Mouse (Mus musculus) G1E (cell line): ENCODE measurements around the gene Crabp2. TPM values are rescaled to one million over a fixed set of nuclear protein-coding genes. Genes with fewer than 3 reads are reported as not detected.

ENCODE experiments used
- ATAC-seq: 2 replicates; pipeline ENCODE4 v1.8.0; 2016; ENCODE audit warnings: mild to moderate bottlenecking; ENCODE audit not compliant: insufficient number of reproducible peaks, poor library complexity, low FRiP score, severe bottlenecking; ENCODE audit errors: extremely low read depth
- DNase-seq: peaks from one replicate; pipeline ENCODE4 v3.0.0; 2012; ENCODE audit warnings: low spot score
- H3K27me3 ChIP-seq: 2 replicates; pipeline ENCODE4 v1.6.1; 2012; ENCODE audit warnings: mild to moderate bottlenecking, low read length, inconsistent platforms; ENCODE audit not compliant: insufficient read depth
- H3K36me3 ChIP-seq: replicated peaks from 2 replicates; pipeline ENCODE3; 2012; ENCODE audit warnings: mild to moderate bottlenecking, inconsistent platforms
- H3K4me1 ChIP-seq: 2 replicates; pipeline ENCODE4 v1.6.1; 2012; ENCODE audit warnings: low read depth, low read length, inconsistent platforms, mixed read lengths; ENCODE audit not compliant: insufficient read depth
- H3K4me3 ChIP-seq: 2 replicates; pipeline ENCODE4 v1.5.1; 2012; ENCODE audit warnings: low read depth, mild to moderate bottlenecking, inconsistent platforms, low read length, moderate library complexity, mixed read lengths
- H3K9me3 ChIP-seq: replicated peaks from 2 replicates; pipeline ENCODE4 v1.6.1; 2012; ENCODE audit warnings: inconsistent platforms
- CTCF ChIP-seq: IDR thresholded peaks from 2 replicates; pipeline ENCODE4 v1.5.1; 2012; ENCODE audit warnings: low read depth, low read length, inconsistent platforms, mixed read lengths
- GATA1 ChIP-seq: IDR thresholded peaks from 2 replicates; pipeline ENCODE4 v1.6.1; 2012; ENCODE audit warnings: borderline replicate concordance, low read length, inconsistent platforms, mixed read lengths
- GATA2 ChIP-seq: IDR thresholded peaks from 2 replicates; pipeline ENCODE4 v1.6.1; 2012; ENCODE audit warnings: low read depth, low read length, inconsistent platforms, borderline replicate concordance
- POLR2AphosphoS5 ChIP-seq: IDR thresholded peaks from 2 replicates; pipeline ENCODE4 v1.6.1; 2012; ENCODE audit warnings: low read depth, low read length, inconsistent platforms; ENCODE audit not compliant: insufficient replicate concordance
- TAL1 ChIP-seq: conservative IDR thresholded peaks from 2 replicates; pipeline ENCODE4 v1.6.1; 2012; ENCODE audit warnings: low read depth, low read length, inconsistent platforms, mixed read lengths
- polyA plus RNA-seq: library from polyadenylated mRNA; stranded (reverse); fragments of >175 nt; gene quantifications from 2 replicates; pipeline ENCODE4 v1.2.3, GENCODE M21; 2012
- total RNA-seq, 2 experiments: library from RNA; stranded (forward) in 1 of 2; stranded (reverse) in 1 of 2; fragments of 200-1000 nt in 1 of 2; fragments of >200 nt in 1 of 2; fragmentation: Nextera tagmentation in 1 of 2; gene quantifications; 2 replicates each; pipeline ENCODE4 v1.2.3; 2014 to 2017

The Crabp2 gene
- total and polyA plus RNA-seq, 3 experiments: 0.38 TPM; not detected in 2

DNA sequence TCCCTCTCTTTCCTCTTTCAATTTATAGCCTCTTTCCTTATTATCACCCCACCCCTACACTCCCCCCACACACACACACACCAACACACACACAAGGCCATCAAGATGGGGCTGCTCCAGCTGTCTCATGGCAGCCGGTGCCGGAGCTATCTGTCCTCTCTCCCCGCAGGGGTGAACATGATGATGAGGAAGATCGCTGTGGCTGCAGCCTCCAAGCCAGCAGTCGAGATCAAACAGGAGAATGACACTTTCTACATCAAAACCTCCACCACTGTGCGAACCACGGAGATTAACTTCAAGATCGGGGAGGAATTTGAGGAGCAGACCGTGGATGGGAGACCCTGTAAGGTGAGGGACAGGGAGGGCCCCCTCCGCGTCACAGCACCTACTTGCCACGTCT lies 3.5 kb downstream of the Crabp2 start:
- no peak overlapping the region for H3K4me3 ChIP-seq
- peaks cover 84% of the 10 kb centered on the region for H3K27me3 ChIP-seq
- H3K9me3 ChIP-seq: no peaks in the 10 kb centered on the region
- H3K36me3 ChIP-seq: no peaks in the 10 kb centered on the region
- peaks cover 14% of the 10 kb centered on the region for H3K4me1 ChIP-seq
- no peak for ATAC-seq
- TF ChIP-seq CTCF (no peak), TAL1 (no peak), POLR2AphosphoS5 (no peak), GATA1 (no peak), GATA2 (no peak)
- no peak for DNase-seq

DNA sequence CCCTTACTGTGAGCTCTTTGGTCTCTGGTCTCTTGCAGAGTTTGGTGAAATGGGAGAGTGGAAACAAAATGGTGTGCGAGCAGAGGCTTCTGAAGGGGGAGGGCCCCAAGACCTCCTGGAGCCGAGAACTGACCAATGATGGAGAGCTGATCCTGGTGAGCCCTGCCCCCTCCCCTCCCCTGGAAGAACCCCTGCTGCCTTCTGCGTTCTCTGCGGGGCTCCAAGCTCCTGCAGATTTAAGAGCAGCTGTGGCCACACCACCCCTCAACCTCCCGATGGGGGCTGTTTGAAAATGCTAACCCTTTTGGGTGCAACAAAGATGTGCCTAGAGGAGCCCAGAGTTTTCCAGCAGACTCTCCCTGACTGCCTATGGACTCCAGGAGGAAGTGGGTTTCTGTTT lies 4.0 kb downstream of the Crabp2 start:
- DNase-seq (no peak), ATAC-seq (no peak)
- TF ChIP-seq GATA1: no peak
- no peak for TF ChIP-seq CTCF
- no peak for TF ChIP-seq GATA2
- TF ChIP-seq POLR2AphosphoS5: no peak
- TF ChIP-seq TAL1: no peak
- H3K4me3 ChIP-seq: no peak overlapping the region
- H3K36me3 ChIP-seq: no peaks in the 10 kb centered on the region
- H3K4me1 ChIP-seq: peaks cover 11% of the 10 kb centered on the region
- peaks cover 83% of the 10 kb centered on the region for H3K27me3 ChIP-seq
- H3K9me3 ChIP-seq: no peaks in the 10 kb centered on the region

DNA sequence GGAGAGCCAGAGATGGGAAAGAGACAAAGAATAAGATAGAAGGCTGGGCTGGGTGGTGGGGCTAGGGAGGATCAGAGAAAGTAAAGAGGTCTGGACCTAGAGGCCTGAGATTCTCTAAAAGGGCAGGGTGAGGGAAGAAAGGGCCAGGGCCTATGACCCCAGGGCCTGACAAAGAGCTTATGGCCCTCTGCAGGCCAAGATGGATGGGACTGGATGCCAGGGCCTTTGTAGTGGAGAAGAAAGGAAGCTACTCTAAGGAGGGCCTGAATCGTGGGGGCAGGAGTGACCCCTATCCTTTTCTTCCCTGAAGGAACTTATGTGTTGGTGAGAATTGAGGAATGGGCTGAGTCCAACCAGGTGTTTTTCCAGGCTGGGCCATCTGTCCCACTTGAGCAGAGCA lies 9.6 kb downstream of the Crabp2 start:
- TF ChIP-seq GATA2 (no peak), CTCF (no peak), POLR2AphosphoS5 (no peak), TAL1 (no peak), GATA1 (no peak)
- H3K27me3 ChIP-seq: peaks cover 72% of the 10 kb centered on the region
- no peaks in the 10 kb centered on the region for H3K36me3 ChIP-seq
- no peak for ATAC-seq
- no peaks in the 10 kb centered on the region for H3K9me3 ChIP-seq
- no peak for DNase-seq
- H3K4me1 ChIP-seq: peaks cover 6% of the 10 kb centered on the region
- no peak overlapping the region for H3K4me3 ChIP-seq

DNA sequence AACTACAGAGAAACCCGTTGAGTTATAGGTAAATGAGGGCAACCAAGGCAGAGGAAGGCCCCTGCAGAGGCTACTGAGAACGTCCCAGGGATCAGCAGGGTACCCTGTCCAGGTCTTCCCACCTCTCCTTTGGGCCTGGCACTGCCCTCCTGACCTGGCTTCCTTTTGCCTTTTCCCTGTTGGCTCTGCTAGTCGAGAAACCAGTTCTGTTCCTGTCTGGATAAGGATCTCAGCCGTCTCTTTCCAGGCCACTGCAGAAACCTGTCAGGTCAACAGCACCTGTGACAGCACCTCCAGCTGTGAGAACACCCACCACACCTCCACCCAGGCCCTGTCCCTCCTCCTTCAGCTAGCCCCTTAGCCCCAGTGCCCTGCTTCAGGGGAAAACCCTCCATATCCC lies 10.0 kb downstream of the Crabp2 start:
- H3K27me3 ChIP-seq: peaks cover 71% of the 10 kb centered on the region
- TF ChIP-seq TAL1 (no peak), GATA1 (no peak), CTCF (no peak)
- H3K4me1 ChIP-seq: peaks cover 6% of the 10 kb centered on the region
- ATAC-seq: no peak
- no peak for DNase-seq
- no peak overlapping the region for H3K4me3 ChIP-seq
- H3K9me3 ChIP-seq: no peaks in the 10 kb centered on the region
- no peaks in the 10 kb centered on the region for H3K36me3 ChIP-seq

DNA sequence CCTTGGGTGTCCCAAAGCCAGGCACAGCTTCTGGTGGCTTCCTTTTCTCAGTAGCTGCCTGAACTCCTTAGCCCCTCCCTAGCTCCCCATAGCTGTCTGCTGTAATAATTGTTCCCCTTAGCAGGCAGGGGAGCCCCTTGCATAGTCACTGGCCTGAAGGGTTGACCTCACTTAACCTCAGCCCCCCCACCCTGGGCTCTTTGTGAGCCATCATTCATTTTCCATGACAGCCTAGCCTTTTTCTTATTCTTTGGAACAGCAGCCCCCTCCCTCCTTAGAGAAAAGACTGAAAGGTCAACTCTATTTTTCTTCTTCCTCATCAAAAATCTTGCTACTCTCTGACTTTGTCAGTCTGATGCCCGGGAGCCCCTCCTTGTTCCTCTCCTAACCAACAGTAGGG lies 10.5 kb downstream of the Crabp2 start:
- TF ChIP-seq GATA1 (no peak), GATA2 (no peak), POLR2AphosphoS5 (no peak), CTCF (no peak), TAL1 (no peak)
- Histone ChIP-seq H3K36me3 (no peaks in the 10 kb centered on the region), H3K4me3 (no peak overlapping the region), H3K4me1 (peaks cover 6% of the 10 kb centered on the region), H3K9me3 (no peaks in the 10 kb centered on the region), H3K27me3 (peaks cover 67% of the 10 kb centered on the region)
- no peak for DNase-seq
- no peak for ATAC-seq

DNA sequence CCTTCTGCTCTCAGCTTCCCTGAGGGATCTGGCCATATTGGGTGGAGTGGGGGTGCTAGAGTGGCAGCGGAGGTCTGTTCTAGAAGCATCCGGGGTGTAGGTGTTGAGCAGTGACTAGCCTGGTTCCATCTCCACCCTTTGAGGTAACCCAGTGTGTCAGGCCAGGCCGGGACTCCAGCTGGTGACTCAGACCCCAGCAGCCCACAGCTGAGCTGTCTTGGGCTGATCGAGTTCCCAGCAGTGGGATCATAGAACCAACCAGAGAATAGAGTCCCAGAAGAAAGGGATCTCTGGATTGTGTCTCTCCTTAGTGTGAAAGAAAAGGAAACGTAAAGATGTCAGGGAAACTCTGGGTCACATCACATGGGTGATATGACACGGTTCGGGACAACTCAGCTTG lies 10.9 kb downstream of the Crabp2 start:
- TF ChIP-seq POLR2AphosphoS5: no peak
- no peak for TF ChIP-seq GATA2
- no peak for TF ChIP-seq TAL1
- no peak for TF ChIP-seq GATA1
- no peak for TF ChIP-seq CTCF
- no peaks in the 10 kb centered on the region for H3K36me3 ChIP-seq
- H3K4me3 ChIP-seq: no peak overlapping the region
- H3K4me1 ChIP-seq: peaks cover 6% of the 10 kb centered on the region
- no peak for ATAC-seq
- no peaks in the 10 kb centered on the region for H3K9me3 ChIP-seq
- no peak for DNase-seq
- H3K27me3 ChIP-seq: peaks cover 63% of the 10 kb centered on the region

DNA sequence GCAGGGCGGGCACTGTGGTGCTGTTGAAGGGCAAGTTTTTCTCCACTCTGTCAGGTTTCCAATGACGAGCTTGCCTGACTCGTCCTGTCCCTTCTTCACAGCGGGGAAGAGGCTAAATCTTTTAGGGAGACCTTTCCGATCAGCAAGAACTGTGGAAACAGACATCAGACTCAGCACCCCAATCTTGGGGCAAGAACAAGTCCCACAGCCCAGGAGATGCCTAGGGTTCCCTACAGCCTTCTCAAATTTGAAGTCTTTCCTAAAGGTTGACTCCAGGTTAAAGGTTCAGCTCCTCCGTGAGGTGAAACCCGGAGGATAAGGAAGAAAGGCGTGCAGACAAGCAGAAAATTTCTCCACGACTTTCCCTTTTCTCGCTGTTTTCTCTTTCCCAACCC lies 11.7 kb downstream of the Crabp2 start:
- no peak overlapping the region for H3K4me3 ChIP-seq
- TF ChIP-seq POLR2AphosphoS5: no peak
- TF ChIP-seq GATA1: no peak
- no peak for TF ChIP-seq CTCF
- TF ChIP-seq TAL1: no peak
- TF ChIP-seq GATA2: no peak
- H3K4me1 ChIP-seq: peaks cover 6% of the 10 kb centered on the region
- no peaks in the 10 kb centered on the region for H3K36me3 ChIP-seq
- H3K9me3 ChIP-seq: no peaks in the 10 kb centered on the region
- H3K27me3 ChIP-seq: peaks cover 59% of the 10 kb centered on the region
- no peak for ATAC-seq
- no peak for DNase-seq
